Mouse (Mus musculus) heart, adult 8-10 months (tissue): Measurements from ENCODE around the gene Tbc1d10b. TPM values are rescaled to one million over a fixed set of nuclear protein-coding genes. Genes with fewer than 3 reads are reported as not detected.

Experiments used
- DNase-seq: peaks from one replicate; pipeline ENCODE4 v3.0.0; 2022; ENCODE audit warnings: low spot score
- total RNA-seq, 4 experiments: library from RNA; stranded (reverse); gene quantifications; 2 replicates each; pipeline ENCODE4 v1.2.4; 2022

The Tbc1d10b gene
- total RNA-seq, 4 experiments from 2014 or later = 17.4 to 24.4 (median 23.0) TPM

DNA sequence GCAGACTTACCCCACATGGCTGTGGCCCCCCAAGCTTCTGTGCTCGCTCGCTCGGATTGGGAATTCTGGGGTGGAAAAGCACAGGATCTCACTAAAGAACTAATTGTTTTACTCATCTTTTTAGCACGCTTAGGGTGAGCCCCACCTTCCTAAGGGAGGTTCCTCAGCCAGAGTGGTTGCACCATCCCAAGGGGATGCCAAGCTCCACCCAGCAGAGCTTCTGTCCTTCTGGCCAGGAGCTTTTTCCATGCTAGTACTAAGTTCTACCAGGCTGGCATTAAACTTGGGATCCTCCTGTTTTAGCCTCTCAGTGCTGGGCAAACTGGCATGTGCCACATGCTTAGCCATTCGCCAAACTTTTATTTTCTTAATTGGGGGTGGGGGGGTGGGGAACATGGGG, 45.7 kb downstream of the Tbc1d10b start:
- no peak for DNase-seq

DNA sequence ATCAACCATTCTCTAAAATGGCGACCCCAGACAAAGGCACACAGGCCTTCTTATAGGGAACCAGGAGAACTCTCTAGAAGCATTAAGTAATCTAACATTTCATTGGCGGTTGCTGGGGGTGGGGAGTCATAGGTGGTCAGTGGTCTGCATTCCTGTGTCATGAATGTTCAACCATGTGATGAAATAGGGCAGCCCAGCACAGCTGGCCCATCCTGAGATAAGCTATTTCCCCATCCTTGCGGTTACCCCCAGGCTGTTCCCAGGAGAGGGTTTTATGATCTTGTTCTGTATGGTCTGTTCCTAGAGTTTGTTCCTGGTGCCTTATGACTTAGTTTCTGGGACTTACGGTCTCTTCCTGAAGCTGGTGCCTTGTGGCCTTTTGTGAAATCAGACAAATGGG, 50.7 kb downstream of the Tbc1d10b start:
- peak; percentile 30 for DNase-seq

DNA sequence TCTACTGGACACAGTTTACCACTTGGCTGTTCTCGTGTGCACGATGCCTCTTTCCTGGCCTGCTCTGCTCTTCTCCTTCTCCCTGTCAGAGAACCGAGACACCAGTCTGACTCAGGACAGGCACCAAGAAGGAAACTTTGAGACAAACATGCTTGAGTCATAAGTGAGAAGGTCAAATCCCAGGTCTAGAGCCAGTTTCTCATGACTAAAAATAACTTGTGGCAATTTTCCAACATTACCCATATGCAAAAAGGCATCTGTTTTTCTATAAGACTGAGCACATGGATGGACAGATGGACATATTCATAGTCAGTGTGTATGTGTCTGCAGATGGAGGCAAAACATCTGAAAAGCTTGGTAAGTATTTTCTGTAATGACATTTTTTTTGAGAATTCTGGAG, 54.8 kb downstream of the Tbc1d10b start:
- DNase-seq = no peak

DNA sequence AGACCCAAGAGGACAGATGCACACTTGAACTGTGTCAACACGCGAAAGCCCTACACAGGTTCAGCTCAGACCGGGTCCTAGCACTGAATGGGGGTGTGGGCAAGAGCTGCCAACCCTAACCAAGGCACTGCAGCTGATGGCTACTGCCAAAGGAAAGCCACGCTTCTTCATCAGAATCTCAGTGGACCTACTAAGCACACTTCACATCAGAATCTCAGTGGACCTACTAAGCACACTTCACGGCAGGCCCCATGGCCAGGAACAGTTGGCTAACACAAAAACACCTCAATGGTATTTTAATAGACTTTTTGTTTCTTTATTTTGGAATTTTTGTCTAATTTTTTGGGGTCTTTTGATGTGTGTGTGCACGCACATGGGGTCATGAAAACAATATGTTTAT, 55.8 kb downstream of the Tbc1d10b start:
- DNase-seq = no peak

DNA sequence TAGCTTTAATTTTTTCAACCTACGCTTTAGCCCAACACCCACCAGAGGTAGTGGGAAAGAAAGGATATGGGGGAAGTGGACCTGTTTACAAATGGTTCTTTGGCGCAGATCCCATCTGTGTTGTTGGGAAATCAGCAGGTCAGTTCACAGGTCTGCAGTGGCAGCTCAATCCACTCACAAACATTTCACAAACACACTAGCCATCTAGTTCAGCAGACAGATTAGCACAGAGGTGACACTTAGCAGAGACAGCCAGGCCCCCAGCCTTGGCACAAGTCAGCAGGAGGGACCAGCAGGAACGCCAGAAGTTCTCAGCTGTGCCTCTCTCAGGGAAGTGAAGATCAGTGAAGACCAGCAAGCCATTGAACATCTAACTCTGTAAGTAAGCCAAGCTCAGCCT, 60.4 kb downstream of the Tbc1d10b start:
- no peak for DNase-seq

Other genes with a start within 250 kb of the Tbc1d10b start
- 10 to 100 TPM; 45.9 to 53.7 (median 50.7) TPM for gene Cdipt, start 232.6 kb downstream of the Tbc1d10b start, total RNA-seq
- gene Cdiptos, start 232.4 kb downstream of the Tbc1d10b start, total RNA-seq = under 1 TPM in 3 of 4 experiments, not detected in 1; 0.37 to 0.60 (median 0.43) TPM
- gene Mvp, start 193.8 kb downstream of the Tbc1d10b start, total RNA-seq = 10 to 100 TPM; 59.3 to 81.8 (median 73.5) TPM
- gene Pagr1b, start 192.0 kb downstream of the Tbc1d10b start, total RNA-seq = not detected
- 10 to 100 TPM in 2 of 4 experiments, 1 to 10 TPM in 2; 8.3 to 22.2 (median 10.5) TPM for gene Pagr1a, start 191.1 kb downstream of the Tbc1d10b start, total RNA-seq
- 10 to 100 TPM; 28.1 to 33.3 (median 31.4) TPM for gene Gm42742, start 187.4 kb downstream of the Tbc1d10b start, total RNA-seq
- gene Prrt2, start 187.3 kb downstream of the Tbc1d10b start, total RNA-seq = 1 to 10 TPM in 1 of 4 experiments, under 1 TPM in 1, not detected in 2; 0.87 to 1.1 TPM
- gene Maz, start 181.4 kb downstream of the Tbc1d10b start, total RNA-seq = 10 to 100 TPM; 48.5 to 55.9 (median 54.8) TPM
- 1 to 10 TPM in 3 of 4 experiments, not detected in 1; 1.2 to 2.2 (median 1.6) TPM for gene Kif22, start 166.0 kb downstream of the Tbc1d10b start, total RNA-seq
- gene Zg16, start 121.1 kb downstream of the Tbc1d10b start, total RNA-seq = not detected
- 1 to 10 TPM; 1.2 to 2.9 (median 1.3) TPM for gene AI467606, start 117.1 kb downstream of the Tbc1d10b start, total RNA-seq
- gene Qprt, start 86.2 kb downstream of the Tbc1d10b start, total RNA-seq = not detected
- under 1 TPM; 0.38 to 0.57 (median 0.46) TPM for gene Spn, start 70.6 kb downstream of the Tbc1d10b start, total RNA-seq
- gene Cd2bp2, start 12.4 kb downstream of the Tbc1d10b start, total RNA-seq = 10 to 100 TPM; 36.2 to 45.1 (median 40.6) TPM
- gene Mylpf, start 422 bp upstream of the Tbc1d10b start, total RNA-seq = 10 to 100 TPM in 1 of 4 experiments, 1 to 10 TPM in 3; 6.2 to 14.1 (median 8.2) TPM
- gene Zfp553, start 24.6 kb upstream of the Tbc1d10b start, total RNA-seq = 1 to 10 TPM; 5.2 to 6.4 (median 5.8) TPM
- gene Sept1, start 24.7 kb upstream of the Tbc1d10b start, total RNA-seq = 1 to 10 TPM; 2.1 to 3.9 (median 2.6) TPM
- 10 to 100 TPM; 15.3 to 21.7 (median 17.1) TPM for gene Zfp771, start 35.8 kb upstream of the Tbc1d10b start, total RNA-seq
- gene Dctpp1, start 52.2 kb upstream of the Tbc1d10b start, total RNA-seq = 10 to 100 TPM; 40.5 to 45.6 (median 40.9) TPM
- 10 to 100 TPM; 24.2 to 31.6 (median 31.0) TPM for gene Sephs2, start 65.6 kb upstream of the Tbc1d10b start, total RNA-seq
- gene Itgal, start 87.8 kb upstream of the Tbc1d10b start, total RNA-seq = 1 to 10 TPM; 1.1 to 2.0 (median 1.6) TPM
- gene Zfp768, start 137.1 kb upstream of the Tbc1d10b start, total RNA-seq = 10 to 100 TPM; 37.1 to 43.4 (median 41.5) TPM
- gene Zfp747, start 167.6 kb upstream of the Tbc1d10b start, total RNA-seq = 1 to 10 TPM; 3.2 to 4.3 (median 3.7) TPM
- gene 9130019O22Rik, start 178.7 kb upstream of the Tbc1d10b start, total RNA-seq = 1 to 10 TPM; 1.8 to 2.5 (median 2.0) TPM
- 1 to 10 TPM; 2.9 to 5.1 (median 3.9) TPM for gene E430018J23Rik, start 185.2 kb upstream of the Tbc1d10b start, total RNA-seq
- gene Zfp764, start 198.4 kb upstream of the Tbc1d10b start, total RNA-seq = 1 to 10 TPM; 2.3 to 4.4 (median 3.2) TPM
- gene Zfp688, start 213.6 kb upstream of the Tbc1d10b start, total RNA-seq = 1 to 10 TPM; 4.2 to 4.8 (median 4.3) TPM
- gene Zfp689, start 240.7 kb upstream of the Tbc1d10b start, total RNA-seq = 1 to 10 TPM; 1.2 to 2.1 (median 1.4) TPM